Mouse (Mus musculus) midbrain, embryonic 14.5 days (tissue): ENCODE results near the gene Unc93b1. TPM values are rescaled to one million over a fixed set of nuclear protein-coding genes. Genes with fewer than 3 reads are reported as not detected.

ENCODE experiments used
- ATAC-seq: fragments of 200-750 bp; cut with Nextera tagmentation; 2 replicates; pipeline ENCODE4 v1.8.0; 2017; ENCODE audit warnings: moderate number of reproducible peaks, moderate library complexity; ENCODE audit not compliant: low FRiP score, low TSS enrichment
- DNase-seq: peaks from one replicate; pipeline ENCODE4 v3.0.0-alpha.2; 2015
- H3K27ac ChIP-seq: fragments of 300-500 bp; sonication (generic); replicated peaks from 2 replicates; pipeline ENCODE4 v1.5.1; 2014; ENCODE audit warnings: mild to moderate bottlenecking, low read depth, low read length, moderate library complexity
- H3K27me3 ChIP-seq: fragments of 300-500 bp; sonication (generic); 2 replicates; pipeline ENCODE4 v1.6.1; 2014; ENCODE audit warnings: low read length, control low read depth, mixed read lengths; ENCODE audit not compliant: control insufficient read depth, insufficient read depth
- H3K36me3 ChIP-seq: fragments of 300-500 bp; sonication (generic); 2 replicates; pipeline ENCODE4 v1.6.1; 2014; ENCODE audit warnings: low read length, control low read depth; ENCODE audit not compliant: control insufficient read depth, insufficient read depth
- H3K4me1 ChIP-seq: fragments of 300-500 bp; sonication (generic); 2 replicates; pipeline ENCODE4 v1.6.1; 2014; ENCODE audit warnings: mild to moderate bottlenecking, antibody characterized with exemption, low read length, control low read depth; ENCODE audit not compliant: control insufficient read depth, insufficient read depth
- H3K4me2 ChIP-seq: fragments of 300-500 bp; sonication (generic); 2 replicates; pipeline ENCODE4 v1.6.1; 2014; ENCODE audit warnings: mild to moderate bottlenecking, low read length, moderate library complexity
- H3K4me3 ChIP-seq: fragments of 300-500 bp; sonication (generic); replicated peaks from 2 replicates; pipeline ENCODE4 v1.5.1; 2014; ENCODE audit warnings: low read depth, low read length
- H3K9ac ChIP-seq: fragments of 300-500 bp; sonication (generic); replicated peaks from 2 replicates; pipeline ENCODE4 v1.6.1; 2014; ENCODE audit warnings: mild to moderate bottlenecking, low read length, moderate library complexity
- H3K9me3 ChIP-seq: fragments of 300-500 bp; sonication (generic); 2 replicates; pipeline ENCODE4 v1.6.1; 2016; ENCODE audit warnings: low read length, control low read depth, mixed read lengths; ENCODE audit not compliant: control insufficient read depth
- WGBS: fragments of 180-500 bp; shearing (Covaris S2); extraction: QIAGEN DNeasy Blood & Tissue Kit; methylation state at CpG from one replicate; pipeline ENCODE4 v1.1.7; 2014; 5-methylcytosine and 5-hydroxymethylcytosine counted together
- polyA plus RNA-seq: library from polyadenylated mRNA; unstranded; fragments of >200 nt; fragmentation: Nextera tagmentation; extraction: Ambion mirVana; gene quantifications from 2 replicates; pipeline ENCODE4 v1.2.1, GENCODE M21; 2014

The Unc93b1 gene
- polyA plus RNA-seq, 1 experiment from 2014 or later = 13.4 TPM

DNA sequence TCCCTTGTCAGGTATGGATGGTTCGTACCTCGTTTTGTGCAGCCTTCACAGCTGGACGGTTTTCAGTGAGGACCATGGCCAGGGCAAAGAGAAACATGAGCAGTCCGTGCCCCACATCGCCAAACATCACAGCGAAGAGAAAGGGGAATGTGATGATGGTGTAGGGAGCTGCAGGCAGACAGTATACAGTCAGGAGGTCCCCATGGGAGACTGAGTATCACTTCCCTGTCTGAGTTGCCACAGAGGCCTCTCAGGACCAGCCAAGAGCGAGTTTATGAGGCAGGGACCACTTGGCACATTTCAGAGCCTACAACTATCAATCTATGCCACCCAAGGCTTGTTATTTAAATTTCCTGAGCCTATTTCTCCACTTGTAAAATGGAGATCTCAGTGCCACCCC lies 36.0 kb upstream of the Unc93b1 start:
- ATAC-seq (no peak), DNase-seq (no peak)
- Histone ChIP-seq H3K36me3 (peaks cover 22% of the 10 kb centered on the region), H3K27ac (no peak overlapping the region), H3K4me3 (no peak overlapping the region), H3K9ac (no peak overlapping the region), H3K4me2 (no peak overlapping the region), H3K4me1 (no peaks in the 10 kb centered on the region), H3K27me3 (no peaks in the 10 kb centered on the region), H3K9me3 (no peaks in the 10 kb centered on the region)
- 90% methylated on average over 7 of the region's 7 CpGs for WGBS

DNA sequence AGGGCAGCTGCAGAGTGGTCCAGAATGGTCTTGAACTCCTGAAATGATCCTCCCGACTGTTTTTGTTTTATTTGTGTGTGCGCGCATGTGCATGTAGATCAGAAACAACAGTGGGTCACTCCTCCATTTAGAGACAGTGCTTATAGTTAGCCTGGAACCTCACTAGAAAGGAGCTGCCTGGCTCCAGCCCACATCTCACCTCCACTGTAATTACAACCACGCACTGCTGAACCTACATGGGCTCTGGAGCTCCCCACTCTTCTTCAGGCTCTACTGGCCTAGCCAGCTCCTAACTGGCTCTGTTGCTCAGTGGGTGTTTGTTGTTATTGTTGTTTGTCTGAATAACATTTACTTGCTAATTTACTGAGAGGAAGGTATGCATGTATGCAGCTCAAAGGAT lies 35.4 kb upstream of the Unc93b1 start:
- no peaks in the 10 kb centered on the region for H3K4me1 ChIP-seq
- DNase-seq = no peak
- 96% methylated on average over 4 of the region's 4 CpGs for WGBS

DNA sequence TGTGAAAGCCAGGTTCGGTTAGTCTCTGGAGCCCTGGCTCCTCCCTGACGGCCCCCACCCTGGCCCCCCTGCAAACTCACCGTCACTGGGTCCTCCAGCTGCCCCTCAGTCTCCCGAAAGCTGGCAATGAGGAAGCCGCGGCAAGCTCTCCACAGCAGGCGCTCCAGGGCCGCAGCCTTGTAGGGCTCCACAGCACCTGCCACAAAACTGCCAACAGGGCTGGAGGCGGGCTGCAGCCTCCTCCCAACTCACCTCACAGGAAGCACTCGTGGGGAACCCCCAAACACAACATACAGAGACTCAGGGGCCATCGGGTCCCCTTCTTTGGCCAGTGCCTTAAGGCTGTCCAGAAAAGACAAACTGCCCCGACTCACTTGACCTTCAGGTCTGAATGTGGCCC lies 32.0 kb upstream of the Unc93b1 start:
- Histone ChIP-seq H3K27me3 (peaks cover 5% of the 10 kb centered on the region; the same call in 1 of the 2 replicates), H3K9ac (no peak overlapping the region), H3K27ac (no peak overlapping the region), H3K36me3 (peaks cover 2% of the 10 kb centered on the region; the same call in 1 of the 2 replicates), H3K4me2 (no peak overlapping the region), H3K4me1 (peaks cover 6% of the 10 kb centered on the region; the same call in 1 of the 2 replicates), H3K9me3 (no peaks in the 10 kb centered on the region), H3K4me3 (no peak overlapping the region)
- no peak for ATAC-seq
- DNase-seq = no peak
- WGBS = 76% methylated on average over 12 of the region's 12 CpGs

More for the DNA sequence above, 35.4 kb upstream of the Unc93b1 start:
- Histone ChIP-seq H3K27me3 (no peaks in the 10 kb centered on the region), H3K9me3 (no peaks in the 10 kb centered on the region), H3K4me2 (no peak overlapping the region), H3K4me3 (no peak overlapping the region), H3K9ac (no peak overlapping the region), H3K27ac (no peak overlapping the region), H3K36me3 (peaks cover 16% of the 10 kb centered on the region)
- no peak for ATAC-seq

DNA sequence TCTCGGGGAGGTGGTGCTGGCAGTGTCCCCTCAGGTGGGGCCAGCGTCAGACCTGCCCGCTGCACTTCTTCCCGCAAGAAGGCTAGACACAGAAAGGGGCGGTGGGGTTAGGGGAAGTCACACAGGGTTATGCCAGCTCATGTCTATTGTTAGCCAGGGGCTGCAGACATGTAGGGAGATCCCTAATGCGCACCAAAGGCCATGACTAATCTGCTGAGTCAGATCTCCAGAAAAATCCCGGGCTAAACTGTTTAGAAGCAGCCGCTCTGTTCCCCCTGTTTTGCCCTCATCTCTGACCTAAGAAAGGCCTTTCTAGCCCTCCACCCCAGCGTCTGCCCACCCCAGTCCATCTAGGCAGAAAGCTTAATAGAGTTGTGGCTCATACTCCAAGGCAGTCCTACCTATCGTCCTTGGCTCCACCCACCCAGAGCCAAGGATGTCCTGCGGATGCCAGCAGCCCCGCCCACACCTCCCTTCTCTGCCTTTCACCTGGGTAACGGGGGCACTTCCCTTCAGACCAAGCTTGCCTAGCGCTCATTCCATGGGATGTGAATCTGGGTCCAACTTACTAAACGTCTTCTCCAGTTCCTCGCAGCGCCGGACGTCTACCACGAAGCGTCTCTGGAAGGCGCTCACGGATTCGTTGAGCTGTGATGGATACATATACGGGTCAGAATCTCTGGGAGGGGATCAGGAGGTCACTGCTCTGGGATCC lies 31.2 kb upstream of the Unc93b1 start:
- WGBS = 53% methylated on average over 25 of the region's 25 CpGs

DNA sequence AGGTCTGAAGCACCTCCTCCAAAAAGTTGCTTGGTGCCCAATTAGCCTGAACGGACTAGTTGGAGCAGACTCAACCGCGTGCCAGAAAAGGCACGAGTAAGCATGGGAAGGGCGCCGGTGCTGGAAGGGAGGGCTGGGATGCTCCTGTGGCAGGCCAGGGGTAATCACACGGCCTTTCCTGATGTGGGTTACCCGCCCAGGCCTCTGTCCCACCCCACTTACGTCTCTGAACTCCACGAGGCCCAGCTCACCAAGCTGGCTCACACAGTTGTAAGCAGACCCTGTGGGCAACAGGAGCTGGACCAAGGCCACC lies 30.7 kb upstream of the Unc93b1 start:
- peaks cover 16% of the 10 kb centered on the region for H3K36me3 ChIP-seq
- no peaks in the 10 kb centered on the region for H3K9me3 ChIP-seq
- H3K4me3 ChIP-seq = no peak overlapping the region
- H3K4me2 ChIP-seq = no peak overlapping the region
- H3K9ac ChIP-seq = no peak overlapping the region
- no peak for DNase-seq
- no peak for ATAC-seq
- H3K27ac ChIP-seq = no peak overlapping the region
- H3K4me1 ChIP-seq = peaks cover 6% of the 10 kb centered on the region; the same call in 1 of the 2 replicates
- 68% methylated on average over 10 of the region's 10 CpGs for WGBS
- peaks cover 5% of the 10 kb centered on the region; the same call in 1 of the 2 replicates for H3K27me3 ChIP-seq

More for the DNA sequence above, 31.2 kb upstream of the Unc93b1 start:
- ATAC-seq (no peak), DNase-seq (no peak)
- Histone ChIP-seq H3K4me2 (no peak overlapping the region), H3K4me1 (peaks cover 6% of the 10 kb centered on the region; the same call in 1 of the 2 replicates), H3K9me3 (no peaks in the 10 kb centered on the region), H3K9ac (no peak overlapping the region), H3K36me3 (peaks cover 10% of the 10 kb centered on the region), H3K27ac (no peak overlapping the region), H3K4me3 (no peak overlapping the region), H3K27me3 (peaks cover 5% of the 10 kb centered on the region; the same call in 1 of the 2 replicates)

DNA sequence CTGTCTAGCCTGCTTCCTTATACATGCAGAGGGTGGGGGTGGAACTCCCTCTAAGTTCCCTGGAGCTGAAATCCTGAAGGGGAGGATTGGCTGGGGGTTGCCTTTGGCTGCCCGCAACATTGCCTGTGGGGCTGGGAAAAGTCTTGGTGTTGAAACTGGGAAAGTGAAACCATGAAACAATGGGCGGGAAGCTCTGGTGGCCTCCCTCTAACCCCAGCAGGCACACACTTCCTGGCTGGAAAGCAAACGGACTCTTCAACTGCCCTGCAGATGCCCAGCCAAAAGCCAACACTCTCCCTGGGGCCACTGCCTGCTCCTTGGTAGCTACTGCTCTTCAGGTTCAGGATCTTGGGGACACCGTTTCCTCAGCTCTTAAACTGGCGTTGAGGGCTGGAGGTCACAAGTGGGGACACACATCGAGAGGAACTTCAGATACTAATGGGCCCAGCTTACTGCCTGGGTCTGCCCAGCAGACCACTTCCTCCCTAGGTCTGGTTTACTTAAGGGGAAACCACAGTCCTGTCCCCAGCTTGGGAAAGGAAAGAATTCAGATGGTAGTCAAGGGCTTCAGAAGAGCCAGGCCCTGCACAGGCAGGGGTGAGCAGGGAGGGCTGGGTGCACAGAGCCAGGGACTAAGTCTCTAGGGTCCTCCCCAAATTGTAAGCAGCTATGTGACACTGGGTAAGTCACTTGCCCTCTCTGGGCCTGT lies 29.6 kb upstream of the Unc93b1 start:
- H3K4me1 ChIP-seq = peaks cover 6% of the 10 kb centered on the region; the same call in 1 of the 2 replicates
- H3K9me3 ChIP-seq = no peaks in the 10 kb centered on the region
- 0 out of 2 replicates have a peak overlapping the region, but pooled peaks have one; percentile 17 for H3K4me2 ChIP-seq
- H3K4me3 ChIP-seq = no peak overlapping the region
- no peak for DNase-seq
- peaks cover 5% of the 10 kb centered on the region; the same call in 1 of the 2 replicates for H3K27me3 ChIP-seq
- WGBS = 55% methylated on average over 6 of the region's 6 CpGs
- no peak overlapping the region for H3K9ac ChIP-seq
- H3K27ac ChIP-seq = no peak overlapping the region
- no peak for ATAC-seq
- peaks cover 26% of the 10 kb centered on the region for H3K36me3 ChIP-seq

DNA sequence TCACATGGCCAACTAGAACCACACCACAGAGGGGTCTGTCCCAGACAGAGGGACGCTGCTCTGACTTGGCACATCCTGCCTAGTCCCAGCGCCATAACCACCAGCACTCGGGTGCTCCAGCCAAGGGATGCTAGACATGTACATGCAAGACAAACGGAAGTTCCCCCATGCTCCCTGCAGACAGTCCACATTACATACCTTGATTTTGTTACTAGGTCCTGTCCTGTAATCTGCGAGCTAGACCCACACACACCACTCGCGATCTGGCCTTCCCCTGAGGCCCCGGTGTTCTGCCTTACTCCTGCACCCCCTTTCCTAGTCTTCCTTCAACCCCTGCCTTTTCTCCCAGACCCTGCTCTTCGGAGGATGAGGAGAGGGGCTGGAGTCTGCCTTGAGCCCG lies 28.7 kb upstream of the Unc93b1 start:
- 46% methylated on average over 10 of the region's 10 CpGs for WGBS
- no peak for ATAC-seq

DNA sequence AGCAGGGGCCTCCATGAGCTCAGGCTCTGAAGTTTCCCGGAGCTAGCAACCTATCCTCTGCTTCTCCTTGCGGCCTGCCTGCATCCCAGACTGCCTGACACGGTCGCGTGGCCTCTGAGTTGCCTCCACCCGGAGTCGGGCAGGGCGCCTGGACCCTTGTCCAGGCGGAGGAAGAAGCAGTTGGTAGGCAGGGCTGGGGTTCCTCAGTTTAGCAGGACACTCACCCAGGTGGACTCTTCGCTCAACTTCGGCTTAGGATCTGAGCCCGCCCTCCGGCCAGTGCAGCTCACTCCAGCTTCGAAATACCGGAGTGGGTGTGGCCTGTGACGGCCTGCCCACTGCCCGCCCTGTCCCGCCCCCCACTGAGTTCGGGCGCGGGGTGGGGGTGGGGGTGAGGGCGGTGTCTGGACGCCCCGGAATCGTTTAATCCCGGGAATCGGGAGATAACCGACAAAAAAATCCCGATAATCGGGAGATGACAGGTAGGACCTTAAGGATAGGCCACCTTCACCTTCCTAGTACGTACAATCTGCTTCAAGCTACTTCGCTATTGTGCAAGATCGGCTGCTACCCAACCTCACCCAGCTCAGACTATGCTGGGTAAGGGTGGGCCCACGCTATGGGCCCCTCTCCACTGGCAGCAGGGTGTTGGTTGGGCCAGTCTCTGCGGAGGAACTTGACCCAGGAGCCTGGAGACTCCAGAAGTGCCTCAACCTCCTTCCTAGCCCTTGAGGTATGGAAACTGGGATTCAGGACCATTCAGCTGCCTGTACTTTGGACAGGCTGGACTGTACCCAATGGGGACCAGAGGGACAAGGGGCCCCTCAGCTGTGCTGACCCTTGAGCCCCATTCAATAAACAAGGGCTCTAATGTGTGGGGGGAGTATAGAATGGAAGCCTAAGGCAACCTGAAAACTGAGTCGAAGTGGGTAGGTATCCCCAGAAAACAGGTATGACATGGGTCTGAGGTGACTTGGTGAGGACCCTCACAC lies 27.9 kb upstream of the Unc93b1 start, which contains the start of gene Tcirg1:
Gene Tcirg1 (minus strand): TSS at position 339 of the 992 bp plus-strand sequence.
- Histone ChIP-seq H3K27me3 (peaks cover 5% of the 10 kb centered on the region; the same call in 1 of the 2 replicates), H3K4me1 (peaks cover 13% of the 10 kb centered on the region), H3K9ac (peak within 1 kb of the TSS; percentile 46), H3K36me3 (peaks cover 32% of the 10 kb centered on the region), H3K4me3 (peak within 1 kb of the TSS; percentile 32), H3K9me3 (no peaks in the 10 kb centered on the region), H3K4me2 (peak within 1 kb of the TSS; percentile 63), H3K27ac (no peak within 1 kb of the TSS)
- DNase-seq = peak; percentile 60
- peak; percentile 47 for ATAC-seq
- WGBS = 6% methylated on average over 36 of the region's 36 CpGs

More for the DNA sequence above, 28.7 kb upstream of the Unc93b1 start:
- peak overlapping the region; percentile 46; the same call in 1 of the 2 replicates for H3K9ac ChIP-seq
- H3K9me3 ChIP-seq = no peaks in the 10 kb centered on the region
- no peak for DNase-seq
- H3K27me3 ChIP-seq = peaks cover 5% of the 10 kb centered on the region; the same call in 1 of the 2 replicates
- peaks cover 6% of the 10 kb centered on the region; the same call in 1 of the 2 replicates for H3K4me1 ChIP-seq
- peaks cover 32% of the 10 kb centered on the region for H3K36me3 ChIP-seq
- no peak overlapping the region for H3K27ac ChIP-seq
- peak overlapping the region; percentile 32 for H3K4me3 ChIP-seq
- peak overlapping the region; percentile 63 for H3K4me2 ChIP-seq
